Mouse (Mus musculus) heart, postnatal 0 days (tissue): ENCODE results near the gene Araf.

Source experiments
- CTCF ChIP-seq: IDR thresholded peaks from 2 replicates; pipeline ENCODE4 v1.5.1; 2016; ENCODE audit warnings: antibody characterized with exemption, control low read depth, low read depth
- EP300 ChIP-seq: IDR thresholded peaks from 2 replicates; pipeline ENCODE4 v1.6.1; 2016; ENCODE audit warnings: antibody characterized with exemption, low read depth

GRCm38 (mm10) chrX:20798797-20799147, 1.2 kb downstream of the Araf start:
- no peak for TF ChIP-seq CTCF
- no peak for TF ChIP-seq EP300
